ENCODE assay signal across 9 mouse cellular contexts in the genomic region with DNA sequence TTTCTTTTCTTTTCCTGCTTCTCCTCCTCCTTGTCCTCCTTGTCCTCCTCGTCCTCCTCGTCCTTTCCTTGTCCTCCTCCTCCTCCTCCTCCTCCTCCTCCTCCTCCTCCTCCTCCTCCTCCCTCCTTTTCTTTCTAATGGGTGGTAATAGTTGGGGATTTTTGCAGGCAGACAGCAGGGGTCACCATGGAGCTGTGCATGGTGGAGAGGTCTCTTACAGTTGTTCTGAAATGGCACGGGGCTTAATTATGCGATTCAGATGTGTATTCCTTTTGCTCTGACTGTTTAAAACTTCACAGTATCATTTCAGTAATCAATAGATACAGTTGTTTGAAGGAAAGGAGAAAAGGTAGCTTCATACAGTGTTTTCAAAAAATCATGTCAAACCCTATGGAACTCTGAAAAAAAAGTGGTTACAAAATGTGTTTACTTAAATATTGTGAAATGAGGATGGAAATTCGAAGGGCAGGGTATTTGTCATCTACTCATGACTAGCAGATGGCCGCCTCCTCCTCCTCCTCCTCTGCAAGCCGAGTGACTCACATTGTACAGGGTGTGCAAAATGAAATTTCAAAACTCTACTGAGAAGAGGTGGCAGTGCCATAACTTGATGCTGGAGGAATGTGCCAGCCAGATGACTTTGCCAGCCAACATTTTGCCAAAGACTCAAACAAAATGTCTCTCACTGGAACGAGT.
DNase-seq lines count a peak whose midpoint lies in the region; ATAC-seq lines count a peak whose summit lies in the region.
"Had no signal": no experiment of that assay in that cellular context is flagged by ENCODE, and none has a peak within 500 bp of the region (broad histone marks: within the 10 kb centered on the region; RNA-seq: fewer than 3 reads in every experiment).

No protein-coding gene starts in this region.

- no peak for ATAC-seq in CD4-positive, CD25-positive, alpha-beta regulatory T cell, adult 4 months
- ATAC-seq in hematopoietic stem cell, adult 5-6 weeks (replicated peaks in 1 of 2; ENCODE audit: insufficient read depth in 1 of 2, low FRiP score in 2 of 2, low TSS enrichment in 1 of 2, low read depth in 1 of 2, poor library complexity in 2 of 2, severe bottlenecking in 2 of 2), result peak; percentile 69 to 87; a peak in 3 of 4 replicates

- DNase-seq in CD4-positive, CD25-positive, alpha-beta regulatory T cell, adult 2 months (ENCODE audit: low read depth, low spot score), result peak; percentile 0
- peak; percentile 2 for DNase-seq in thymus, postnatal 14 days
- DNase-seq in thymus, postnatal 10 days (ENCODE audit: low spot score in 2 of 2), result no peak
- DNase-seq in lung, postnatal 25 days (ENCODE audit: low spot score), result peak; percentile 54
- no peak for DNase-seq in cerebellum, adult 9-11 months
- DNase-seq in ovary, postnatal 14 days (ENCODE audit: low spot score), result no peak
- DNase-seq: liver, embryonic 13.5 days had no signal

Comparison
In these comparisons a context has a peak if more than half of its experiments do, and no peak if none do; other contexts are left out.
1. DNase-seq: peak in CD4-positive, CD25-positive, alpha-beta regulatory T cell, adult 2 months (single experiment), thymus, postnatal 14 days (single experiment) and lung, postnatal 25 days (single experiment); none in thymus, postnatal 10 days (0 of 2), cerebellum, adult 9-11 months (single experiment) and ovary, postnatal 14 days (single experiment).